Mouse (Mus musculus): ENCODE measurements around the gene Hcls1.

DNA sequence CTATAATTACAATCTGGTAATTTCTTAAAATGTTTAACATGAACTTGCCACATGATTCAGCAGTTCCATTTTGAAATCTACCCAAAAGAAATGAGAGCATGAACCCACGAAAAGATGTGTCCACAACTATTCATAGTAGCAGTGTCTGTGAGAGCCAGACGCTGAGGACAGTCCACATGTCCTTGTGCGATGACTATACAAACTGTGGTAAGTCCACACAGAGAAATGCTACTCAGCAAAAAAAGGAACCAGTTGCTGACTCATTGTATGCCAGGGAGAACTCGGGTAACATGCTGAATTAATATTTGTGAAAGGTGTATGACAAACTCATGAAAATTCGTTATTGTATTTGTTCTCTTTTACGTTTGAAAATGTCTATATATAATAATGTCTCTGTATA, 62.9 kb downstream of the Hcls1 start:
- no peak for TF ChIP-seq GATA1 (IDR thresholded peaks at IDR 0.05; ENCODE audit: low read length)
- TF ChIP-seq TAL1 (IDR thresholded peaks at IDR 0.05; ENCODE audit: low read length), result no peak

Measured in erythroblast, embryonic 14.5 days (primary cell).